Mouse (Mus musculus): ENCODE measurements at regions not wholly inside any gene's neighbourhood (a gene's known extent, or its start where the extent isn't known, plus 50 kb on each side); places are given as distances from the start of the nearest gene placed in this dataset.

DNA sequence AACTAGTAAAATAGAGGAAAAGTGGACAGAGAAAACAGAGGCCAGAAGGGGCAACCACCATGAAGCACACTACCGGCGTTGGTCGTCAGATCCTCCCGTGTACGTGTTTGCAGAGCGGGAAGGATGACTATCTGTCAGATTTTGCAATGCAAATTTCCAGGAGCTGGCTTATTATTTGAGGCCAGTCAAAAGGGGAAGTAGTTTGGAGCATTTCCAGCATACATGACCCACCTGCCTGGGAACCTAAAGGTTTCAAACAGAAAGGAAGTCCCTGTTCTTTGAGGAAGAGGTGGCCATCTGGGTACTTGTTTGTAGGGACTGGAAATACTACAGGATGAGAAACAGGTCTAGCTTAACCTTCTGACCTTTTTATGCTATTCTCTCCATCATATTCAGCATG lies 87.0 kb upstream of the Cpeb2 start:
- TF ChIP-seq CTCF (IDR thresholded peaks at IDR 0.05; ENCODE audit: control insufficient read depth, insufficient read depth, insufficient replicate concordance, low read depth, low read length) (no peak), POLR2A (IDR thresholded peaks at IDR 0.05; ENCODE audit: control insufficient read depth, low read depth, low read length) (no peak)

All from testis, adult 2 months (tissue).